Mouse (Mus musculus) thymus, adult 18-20 months (tissue): ENCODE results near the gene Prrt4.

Experiments
- DNase-seq, 2 experiments: peaks; one replicate each; pipeline ENCODE4 v3.0.0; 2022; ENCODE audit warnings: mixed read lengths in 2 of 2

The Prrt4 gene

DNA sequence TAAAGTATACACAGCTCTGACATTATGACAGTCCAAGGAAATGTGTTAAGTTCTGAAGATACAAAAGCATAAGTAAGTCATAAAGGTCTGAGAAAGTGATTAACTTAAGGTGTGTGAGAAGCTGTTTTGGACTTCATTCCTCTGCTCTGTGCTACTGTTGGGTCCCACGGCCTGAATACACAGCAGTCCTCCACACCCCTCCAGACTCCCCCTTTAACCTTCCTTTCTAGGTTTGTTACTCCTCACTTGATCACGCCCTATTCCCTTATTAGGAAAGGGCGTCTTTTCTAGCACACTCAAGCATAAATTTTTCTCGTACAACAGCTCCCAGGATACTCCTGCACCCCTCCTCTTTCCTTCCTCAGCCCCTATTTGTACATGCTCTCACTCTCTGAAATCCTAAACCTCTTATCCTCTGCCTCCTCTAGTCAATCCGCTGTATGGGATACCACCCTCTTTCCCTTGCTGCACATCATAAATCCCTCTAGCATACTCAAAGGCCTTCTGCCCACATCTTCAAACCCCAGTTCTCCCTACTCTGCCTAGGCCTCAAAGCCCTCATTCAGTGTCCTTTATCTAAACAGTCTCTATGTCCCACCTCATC lies 31.9 kb downstream of the Prrt4 start:
- no peak for DNase-seq

DNA sequence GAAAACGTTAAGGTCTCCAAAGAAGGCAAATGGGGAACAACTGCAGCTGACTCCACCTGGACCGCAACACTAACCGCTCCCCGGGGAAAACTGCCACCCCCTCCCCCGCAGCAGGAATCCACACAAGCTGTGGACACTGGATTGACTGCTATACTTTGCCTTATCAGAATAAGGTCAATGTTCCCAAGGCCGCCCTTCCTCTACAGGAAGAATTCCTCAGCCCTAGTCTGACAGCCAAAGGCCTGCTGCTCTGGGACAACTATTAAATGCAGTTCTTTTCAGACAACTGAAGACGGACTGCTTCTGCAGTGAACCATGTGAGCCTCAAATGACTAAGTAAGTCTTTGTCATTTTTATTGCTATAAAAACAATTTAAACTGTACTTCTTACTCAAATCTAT lies 32.7 kb downstream of the Prrt4 start:
- no peak for DNase-seq

DNA sequence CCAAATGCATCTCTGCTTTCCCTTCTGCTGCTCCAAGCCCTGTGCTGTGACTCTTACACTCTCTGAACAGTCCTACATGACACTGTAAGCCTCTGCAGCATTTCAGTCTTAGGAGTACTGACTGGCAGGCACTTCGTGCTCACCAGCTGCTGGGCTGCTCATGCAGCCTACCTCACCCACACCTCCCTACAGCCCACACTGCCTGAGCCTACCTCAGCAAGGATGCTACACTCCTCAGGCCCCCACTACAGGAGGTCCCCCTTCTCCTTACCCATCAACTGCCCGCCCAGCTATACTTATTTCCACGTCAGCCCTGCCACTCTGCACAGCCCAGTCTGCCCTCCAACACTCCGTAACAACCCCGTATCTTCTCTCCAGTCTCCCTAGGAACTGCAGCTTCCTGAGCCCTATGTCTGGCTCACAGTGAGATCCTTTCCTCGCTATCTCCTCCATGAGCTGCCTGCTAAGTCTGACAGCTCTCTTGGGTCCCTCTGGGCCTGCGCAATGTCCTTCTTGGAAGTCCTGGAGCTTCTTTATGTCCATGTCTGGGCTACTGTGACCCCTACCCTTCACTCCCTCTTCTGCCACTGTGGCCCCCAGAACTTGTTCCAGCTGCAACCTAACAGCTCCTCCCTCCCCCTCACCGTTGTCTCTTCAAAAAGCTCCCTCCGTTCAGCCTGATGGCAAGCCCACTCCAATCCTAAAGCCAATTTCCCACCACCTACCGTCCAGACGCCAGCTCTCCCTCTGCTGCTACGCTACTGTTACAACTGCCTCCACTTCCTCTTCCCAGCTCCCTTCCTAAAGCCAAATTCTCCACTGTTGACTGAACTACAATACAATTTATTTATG lies 33.7 kb downstream of the Prrt4 start:
- DNase-seq = no peak

DNA sequence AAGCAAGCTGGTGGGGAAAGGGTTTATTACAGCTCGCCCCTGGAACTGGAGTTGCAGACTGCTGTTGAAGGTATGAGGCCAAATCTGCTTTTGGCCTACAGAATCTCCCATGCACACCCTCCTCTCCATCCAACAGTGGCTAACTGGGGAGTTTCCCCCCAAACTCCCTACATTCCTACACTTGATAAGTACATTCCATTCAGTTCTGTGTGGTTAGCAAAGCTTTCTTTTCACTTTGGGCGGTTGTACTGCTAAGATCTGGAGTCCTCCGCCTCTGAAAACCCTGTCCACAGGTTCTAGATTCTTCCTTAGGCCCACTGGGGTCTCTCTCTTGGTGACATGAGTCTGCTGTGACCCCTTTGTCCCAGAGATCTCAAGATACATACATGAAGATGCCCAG lies 34.4 kb downstream of the Prrt4 start:
- DNase-seq = no peak

DNA sequence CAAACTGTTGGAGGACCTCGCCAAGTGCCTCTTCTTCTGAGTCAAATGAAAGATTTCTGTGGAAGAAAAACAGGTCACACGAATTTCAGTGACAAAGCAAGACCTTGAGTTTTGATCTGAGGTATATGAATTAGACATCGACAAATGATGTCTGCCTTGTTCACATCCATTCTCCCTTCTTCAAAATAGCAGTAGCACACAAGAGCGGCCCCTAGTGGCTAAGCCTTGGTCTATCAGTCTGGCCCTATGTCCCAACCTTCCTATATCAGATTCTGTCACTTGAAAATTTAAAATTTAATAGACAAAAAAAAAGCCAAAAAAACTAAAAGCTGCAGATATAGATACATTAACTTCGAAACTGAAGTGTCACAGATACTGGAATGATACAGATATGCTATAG lies 35.8 kb downstream of the Prrt4 start:
- no peak for DNase-seq

DNA sequence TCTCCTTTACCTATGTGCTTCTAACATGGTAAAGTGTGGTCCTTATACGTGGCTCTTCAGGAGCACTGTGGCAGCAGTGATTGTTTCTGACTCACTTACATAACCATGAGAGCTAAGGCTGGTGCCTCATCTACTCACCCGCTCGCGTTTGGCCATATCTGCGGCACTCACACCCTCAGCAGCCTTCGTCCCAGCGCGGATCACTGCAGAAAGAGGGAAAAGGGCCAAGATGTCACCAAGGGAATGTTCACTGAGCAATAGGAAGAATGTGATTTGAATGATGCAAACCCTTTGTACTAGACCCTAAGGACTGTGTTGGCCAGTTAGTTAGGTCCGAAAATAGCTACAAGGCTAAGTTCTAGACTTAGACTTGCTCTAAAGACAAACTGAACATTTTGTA lies 41.9 kb downstream of the Prrt4 start:
- DNase-seq = no peak

DNA sequence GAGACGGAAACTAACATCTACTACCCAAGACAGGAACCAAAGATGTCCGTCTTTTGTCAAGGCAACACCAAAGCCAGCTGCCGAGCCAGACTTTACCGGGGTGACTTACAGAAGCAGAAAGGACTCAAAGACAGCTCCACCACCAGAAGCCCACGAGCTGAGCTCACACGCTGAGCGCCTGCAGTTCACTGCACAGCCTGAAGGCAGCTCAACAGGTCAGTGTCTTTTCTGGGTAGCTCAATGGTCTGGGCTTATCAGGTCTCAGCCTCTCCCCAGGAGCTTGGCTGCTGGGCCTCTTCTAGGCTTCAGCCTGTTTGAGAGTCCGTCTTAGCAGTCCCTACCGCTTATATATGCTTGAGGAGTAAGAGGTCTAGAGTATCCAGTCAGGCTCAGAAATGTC lies 46.3 kb downstream of the Prrt4 start:
- no peak for DNase-seq

DNA sequence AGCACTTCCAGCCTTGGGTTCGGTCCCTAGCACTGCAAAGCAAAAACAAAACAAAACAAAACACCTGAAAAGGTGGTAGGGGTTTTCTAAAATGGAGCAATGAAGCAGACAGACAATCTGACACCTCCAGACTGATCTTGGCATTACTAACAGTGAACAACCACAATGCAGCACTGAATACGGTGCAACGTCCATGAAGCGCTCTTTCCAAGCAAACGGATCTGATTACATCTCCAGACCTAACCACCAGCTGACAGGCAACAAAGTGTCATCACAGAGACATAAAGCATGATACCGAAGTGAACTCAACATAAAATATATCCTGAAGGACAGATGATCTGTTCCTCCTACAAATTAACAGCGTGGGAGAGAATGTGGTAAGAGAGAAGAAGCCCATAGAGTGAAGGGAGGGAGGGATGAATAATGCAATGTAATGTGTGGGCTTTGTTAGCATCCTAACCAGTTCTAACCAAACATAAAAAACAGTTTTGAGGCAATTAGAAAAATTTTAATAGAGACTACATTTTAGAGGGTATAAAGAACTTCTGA lies 52.4 kb downstream of the Prrt4 start:
- DNase-seq = no peak

DNA sequence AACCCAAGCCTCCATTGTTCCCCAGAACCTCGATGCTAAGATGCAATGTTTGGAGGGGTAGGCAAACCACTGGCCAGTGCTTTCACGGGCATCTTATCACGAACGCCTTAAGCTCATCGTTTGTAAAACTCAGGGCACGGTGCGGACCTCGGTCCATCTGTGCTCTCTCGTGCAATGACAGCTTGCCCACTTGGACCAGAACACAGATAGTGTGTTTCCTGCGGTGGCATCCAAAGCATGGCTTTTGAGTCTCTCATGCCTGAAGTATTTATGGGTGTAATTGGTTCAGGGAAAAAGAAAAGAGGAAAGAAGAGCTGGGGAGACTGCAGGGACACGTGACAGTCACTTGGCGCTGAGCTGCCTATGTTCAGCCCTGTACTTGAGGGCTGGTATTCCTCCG lies 59.4 kb downstream of the Prrt4 start:
- no peak for DNase-seq
